Mouse (Mus musculus) thymus, adult 2 months (tissue): ENCODE data around the gene Lrch1.

Source experiments
- CTCF ChIP-seq: fragments of 200-500 bp; IDR thresholded peaks from 2 replicates; pipeline ENCODE4 v1.5.1; 2012; ENCODE audit warnings: mild to moderate bottlenecking, control low read depth, low read length, moderate library complexity, borderline replicate concordance; ENCODE audit not compliant: control insufficient read depth, poor library complexity, insufficient read depth; ENCODE audit errors: extremely low read depth
- POLR2A ChIP-seq: fragments of 200-500 bp; IDR thresholded peaks from 2 replicates; pipeline ENCODE4 v1.6.1; 2012; ENCODE audit warnings: mild to moderate bottlenecking, low read length, control low read depth, moderate library complexity; ENCODE audit not compliant: control insufficient read depth, poor library complexity, insufficient read depth; ENCODE audit errors: extremely low read depth

- TF ChIP-seq CTCF (no peak), POLR2A (no peak)
These were observed 160.0 kb downstream of the Lrch1 start for GRCm38 (mm10) chr14:74787717-74788116.
